Mouse (Mus musculus): ENCODE data around the gene Gon7.

Gene Gon7

DNA sequence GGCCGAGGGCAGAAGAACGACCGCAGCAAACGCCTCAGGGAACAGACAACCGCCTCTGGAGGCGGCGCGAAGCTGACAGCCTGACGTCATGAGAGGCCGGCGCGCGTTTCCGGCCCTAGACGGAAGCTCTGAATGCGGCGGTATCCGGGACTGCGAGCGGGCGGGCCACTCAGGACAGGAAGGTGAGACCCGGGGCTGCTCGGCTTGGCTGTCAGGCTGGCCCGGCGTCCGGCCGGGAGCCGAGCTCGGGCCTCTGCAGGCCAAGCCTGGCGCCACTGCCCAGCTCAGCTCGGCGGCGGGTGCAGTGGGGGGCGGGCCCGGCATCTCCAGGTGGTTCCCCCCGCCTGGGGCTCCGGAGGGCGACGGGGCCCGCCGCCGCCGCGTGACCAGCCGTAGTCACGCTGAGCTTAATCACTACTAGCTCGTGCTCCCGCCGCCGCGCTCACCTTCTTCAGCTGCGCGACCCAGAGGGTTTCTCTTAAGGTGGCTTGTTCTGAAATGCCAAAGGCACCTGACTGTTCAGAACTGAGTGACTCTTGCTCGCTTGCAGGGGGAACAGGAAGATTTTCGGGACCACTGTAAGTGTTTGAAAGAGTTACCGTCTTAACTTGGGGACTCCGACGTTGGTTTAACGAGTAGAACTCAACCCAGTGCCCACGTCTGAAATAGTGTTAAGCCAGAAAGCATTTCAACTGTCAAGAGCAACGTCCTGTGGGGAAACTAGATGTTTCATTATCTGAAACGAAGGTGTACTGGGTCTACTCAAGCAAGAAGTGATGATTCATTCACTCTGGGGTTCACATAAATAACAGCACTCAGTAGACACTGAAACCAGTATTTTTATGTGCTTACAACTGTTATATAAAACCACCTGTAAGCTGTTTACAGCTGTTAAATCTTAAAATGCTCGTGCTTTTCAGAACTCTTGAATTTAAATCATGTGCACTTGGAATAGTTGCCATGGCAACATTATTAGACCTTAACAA, 13.7 kb downstream of the Gon7 start, which contains the start of the genes Moap1 and Tmem251:
Moap1 (minus strand) TSS at position 73 of the 986 bp plus-strand sequence.
Tmem251 (plus strand) TSS at position 174 of the 986 bp plus-strand sequence.
- in situ Hi-C loops (cut with MboI, MseI) = loop anchor here (25.0 kb wide), 1 partner anchor 232 kb away; no protein-coding TSS in a partner anchor

DNA sequence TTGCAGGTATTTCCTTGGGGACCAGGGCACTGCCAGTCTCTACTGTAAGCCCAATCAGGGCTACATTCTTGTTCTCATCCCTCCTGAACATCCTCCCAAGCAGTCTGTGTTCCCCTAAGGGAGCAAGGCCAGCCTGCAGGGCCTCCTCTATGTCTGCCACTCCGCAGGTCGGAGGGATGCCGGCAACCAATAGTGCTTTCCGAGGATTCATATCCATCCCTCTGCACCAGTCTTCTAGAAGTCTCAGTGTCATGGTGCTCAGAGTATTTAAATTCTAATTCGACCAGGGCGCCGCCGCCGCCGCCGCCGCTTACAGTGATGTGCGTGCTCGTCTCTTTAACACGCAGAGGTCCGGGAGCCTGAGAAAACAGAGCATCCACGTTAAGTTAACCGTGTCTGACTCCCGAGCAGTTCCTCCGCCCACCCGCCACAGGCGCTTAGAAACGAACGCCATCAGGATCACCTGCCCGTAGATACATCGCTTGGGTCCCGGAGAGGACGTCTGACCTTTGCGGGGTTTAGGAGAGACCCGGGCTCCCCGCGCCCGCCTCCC, 14.5 kb downstream of the Gon7 start:
- in situ Hi-C loops (cut with MboI, MseI) = loop anchor here (25.0 kb wide), 1 partner anchor 231 kb away; no protein-coding TSS in a partner anchor

DNA sequence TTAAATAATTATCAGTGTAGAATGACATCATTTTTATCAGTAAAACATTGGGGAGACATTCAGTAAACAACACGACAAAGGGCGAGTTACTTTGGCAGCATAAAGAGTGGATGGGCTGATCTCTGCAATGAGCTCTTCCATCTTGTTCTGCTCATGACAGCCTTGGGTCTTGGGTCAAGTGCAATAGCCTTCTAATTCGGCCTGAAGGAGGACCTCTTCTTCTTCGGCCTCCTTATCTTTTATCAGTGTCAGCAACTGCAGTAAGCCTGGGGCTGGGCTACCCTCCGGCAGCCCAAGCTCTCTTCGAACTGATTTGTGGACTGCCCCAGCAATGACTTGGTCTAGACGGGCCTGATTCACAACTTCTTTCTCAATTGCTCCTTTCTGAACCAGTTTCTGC, 15.5 kb downstream of the Gon7 start:
- in situ Hi-C loops (cut with MboI, MseI) = loop anchor here (25.0 kb wide), 1 partner anchor 230 kb away; no protein-coding TSS in a partner anchor

DNA sequence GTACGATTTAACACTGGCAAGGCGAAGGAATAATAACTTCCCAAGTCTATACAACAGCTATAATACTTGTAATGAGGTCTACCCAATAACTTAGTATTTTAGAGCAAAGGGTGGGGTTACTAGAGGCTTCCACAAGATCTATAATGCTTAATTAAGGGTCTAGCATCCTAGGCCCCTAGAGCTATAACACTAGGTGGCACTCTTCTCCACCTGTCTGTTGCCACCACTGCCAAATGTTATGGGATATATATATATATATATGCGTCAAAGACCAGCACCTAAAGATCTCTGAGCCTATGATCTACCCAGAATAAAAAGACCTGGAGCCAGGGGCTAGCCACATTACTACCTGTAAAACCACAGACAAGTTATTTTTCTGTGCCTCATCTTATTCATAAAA, 17.3 kb downstream of the Gon7 start:
- in situ Hi-C loops (cut with MboI, MseI) = loop anchor here (25.0 kb wide), 1 partner anchor 228 kb away; no protein-coding TSS in a partner anchor

DNA sequence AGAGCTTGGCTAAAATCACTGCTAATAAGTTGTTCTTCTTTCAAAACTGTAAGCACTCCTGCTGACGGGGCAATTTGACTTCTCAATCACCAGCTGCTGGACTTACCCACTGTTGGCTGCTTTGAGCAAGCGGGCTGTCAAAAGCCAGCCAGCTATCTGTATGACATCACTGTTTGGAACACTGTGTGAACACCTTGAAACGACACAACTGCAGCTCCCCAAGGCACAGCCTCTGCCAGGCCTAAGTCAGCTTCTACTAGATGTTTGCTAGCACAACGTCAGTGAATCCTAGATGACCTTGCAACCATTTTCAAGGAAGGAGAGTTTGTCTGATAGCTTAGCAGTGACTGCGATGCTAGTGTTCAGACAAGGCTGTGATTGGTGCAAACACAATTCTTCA, 18.5 kb downstream of the Gon7 start:
- in situ Hi-C loops (cut with MboI, MseI) = loop anchor here (25.0 kb wide), 1 partner anchor 227 kb away; no protein-coding TSS in a partner anchor

DNA sequence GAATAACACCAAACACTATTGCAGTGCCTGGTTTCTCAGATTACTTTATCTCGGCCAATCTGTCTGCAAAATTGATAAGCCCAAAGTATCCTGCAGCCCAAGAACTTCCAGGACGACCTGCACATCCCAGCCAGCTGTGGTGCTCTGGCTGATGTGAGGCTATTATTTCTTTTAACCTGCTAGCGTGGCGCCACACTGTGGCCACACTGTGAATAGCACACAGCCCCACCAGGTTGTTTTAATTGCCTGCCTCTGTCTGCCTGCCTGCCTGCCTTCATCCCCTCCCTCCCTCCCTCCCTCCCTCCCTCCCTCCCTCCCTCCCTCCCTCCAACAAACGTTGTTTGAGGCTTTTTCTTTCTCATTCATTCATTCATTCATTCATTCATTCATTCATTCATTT, 24.2 kb downstream of the Gon7 start:
- in situ Hi-C loops (cut with MboI, MseI) = loop anchor here (25.0 kb wide), 1 partner anchor 221 kb away; no protein-coding TSS in a partner anchor

DNA sequence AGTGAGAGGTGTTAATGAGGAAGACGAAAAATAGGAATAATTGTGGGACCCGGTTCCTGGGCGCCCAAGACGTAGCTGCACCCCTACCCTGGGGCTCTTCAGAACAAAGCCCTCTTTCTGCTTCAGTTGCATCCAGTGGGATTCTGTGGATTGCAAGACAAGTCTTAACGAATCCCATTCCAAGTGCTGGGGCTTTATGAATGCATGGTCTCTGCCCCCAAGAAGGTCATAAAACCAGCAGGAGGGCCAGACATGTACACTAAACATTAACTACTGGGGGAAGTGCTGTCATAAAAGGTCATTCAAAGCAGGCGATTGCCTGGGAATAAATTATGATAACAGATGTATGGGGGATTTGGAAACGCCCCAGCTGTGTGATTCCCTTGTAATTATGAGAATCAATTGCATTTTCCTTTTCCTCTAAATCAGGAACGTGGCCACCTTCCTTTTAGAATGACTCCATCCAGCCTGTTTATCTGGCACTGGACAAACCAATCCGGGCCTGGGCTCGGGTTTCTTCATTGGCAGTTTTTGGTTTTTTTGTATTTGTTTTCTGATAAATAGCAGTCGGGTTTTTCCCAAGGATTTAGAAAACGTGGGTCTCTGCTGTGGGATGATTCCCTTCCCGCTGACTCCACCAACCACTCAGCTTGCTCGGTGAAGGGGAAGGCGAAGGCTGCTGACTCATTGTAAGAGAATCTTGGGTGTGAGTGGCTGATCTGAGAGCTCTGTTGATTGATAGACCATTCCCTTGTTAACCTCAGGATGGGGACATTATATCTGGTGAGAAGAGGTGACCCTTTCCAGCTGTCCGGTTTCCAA, 26.6 kb downstream of the Gon7 start:
- in situ Hi-C loops (cut with MboI, MseI) = loop anchor here (25.0 kb wide), 1 partner anchor 219 kb away; no protein-coding TSS in a partner anchor

DNA sequence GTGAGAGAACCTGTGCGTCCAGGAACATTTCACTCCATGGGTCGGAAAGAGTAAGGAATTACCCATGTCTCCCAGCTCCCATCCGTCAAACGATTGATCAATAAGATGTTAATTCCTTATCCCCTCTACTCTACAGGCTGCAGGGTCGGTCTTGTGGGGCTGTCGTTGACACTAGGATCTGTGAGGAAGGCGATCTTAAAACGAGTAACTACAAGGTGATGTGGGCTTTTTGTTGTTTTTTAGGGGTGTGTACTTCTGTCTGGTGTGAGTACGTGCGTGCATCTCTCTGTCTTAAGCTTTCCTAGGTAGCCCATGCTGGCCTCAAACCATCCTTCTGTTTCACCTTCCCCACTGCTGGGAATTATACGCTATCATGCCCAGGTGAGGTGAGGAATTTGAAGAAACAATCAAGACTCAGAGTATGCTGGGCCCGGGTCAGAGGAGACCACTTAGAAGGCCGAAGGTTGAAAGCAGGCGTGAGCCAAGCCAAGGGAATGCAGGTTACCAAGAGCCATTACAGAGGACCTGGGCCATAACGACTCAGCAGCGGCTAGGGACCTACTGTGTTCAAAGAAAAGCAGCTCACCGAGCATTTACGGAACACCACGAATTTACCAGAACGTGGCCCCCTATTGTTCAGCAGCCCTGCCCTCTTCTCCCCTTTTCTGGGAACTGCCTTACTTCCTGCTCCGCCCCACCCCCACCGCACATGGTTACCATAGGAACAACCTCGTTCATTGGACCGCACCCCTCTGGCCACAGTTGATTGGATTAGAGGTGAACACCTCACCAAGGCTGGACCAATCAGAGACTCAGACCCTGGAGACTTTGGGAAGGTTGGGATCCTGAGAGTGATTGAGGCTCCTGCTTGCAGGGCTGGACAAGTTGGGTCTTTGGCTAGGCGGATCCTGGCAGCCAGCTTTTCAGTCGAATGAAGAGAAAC, 27.5 kb downstream of the Gon7 start:
- in situ Hi-C loops (cut with MboI, MseI) = loop anchor here (5.0 to 25.0 kb wide), 2 partner anchors 53 to 218 kb away; no protein-coding TSS in a partner anchor

DNA sequence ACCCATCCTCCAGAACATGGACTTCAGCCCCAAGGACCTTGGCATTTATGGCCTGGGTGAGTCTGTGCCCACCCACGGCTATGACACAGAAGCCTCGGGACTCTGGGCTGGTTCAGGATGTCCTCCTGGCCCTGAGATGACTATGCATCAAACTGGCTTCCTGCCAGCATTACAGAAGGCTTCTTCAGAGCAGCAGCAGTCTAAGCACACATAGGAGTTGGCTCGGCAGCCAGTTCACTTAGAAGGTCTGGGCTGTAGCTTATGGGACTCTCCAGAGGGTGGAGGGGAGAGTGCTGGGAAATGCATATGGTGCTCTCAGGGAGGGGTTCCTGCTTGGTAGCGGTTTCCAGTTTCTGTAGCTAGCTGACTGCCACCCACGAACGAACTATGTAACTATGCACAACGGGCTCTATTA, 31.8 kb downstream of the Gon7 start:
- in situ Hi-C loops (cut with MboI, MseI) = loop anchor here (5.0 to 25.0 kb wide), 2 partner anchors 48 to 213 kb away; no protein-coding TSS in a partner anchor

DNA sequence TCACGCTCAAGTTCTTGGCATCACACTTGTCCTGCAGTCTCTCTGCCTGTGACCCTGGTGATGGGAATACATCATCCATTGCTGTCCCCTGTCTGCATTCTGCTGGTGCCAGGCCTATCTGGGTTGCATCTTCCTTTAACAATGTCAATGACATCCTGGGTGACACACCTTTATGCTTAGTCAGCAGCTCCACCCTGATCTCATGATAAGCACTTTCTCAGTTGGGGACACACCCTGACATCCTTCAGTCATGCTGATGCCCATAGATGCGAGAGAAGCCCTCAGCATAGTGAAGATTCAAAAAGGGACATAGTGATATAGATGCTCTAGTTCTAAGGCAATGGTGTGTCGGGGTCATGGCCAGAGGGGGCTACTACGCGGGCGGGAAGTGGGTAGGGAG, 32.5 kb downstream of the Gon7 start:
- in situ Hi-C loops (cut with MboI, MseI) = loop anchor here (5.0 to 25.0 kb wide), 2 partner anchors 48 to 213 kb away; no protein-coding TSS in a partner anchor

DNA sequence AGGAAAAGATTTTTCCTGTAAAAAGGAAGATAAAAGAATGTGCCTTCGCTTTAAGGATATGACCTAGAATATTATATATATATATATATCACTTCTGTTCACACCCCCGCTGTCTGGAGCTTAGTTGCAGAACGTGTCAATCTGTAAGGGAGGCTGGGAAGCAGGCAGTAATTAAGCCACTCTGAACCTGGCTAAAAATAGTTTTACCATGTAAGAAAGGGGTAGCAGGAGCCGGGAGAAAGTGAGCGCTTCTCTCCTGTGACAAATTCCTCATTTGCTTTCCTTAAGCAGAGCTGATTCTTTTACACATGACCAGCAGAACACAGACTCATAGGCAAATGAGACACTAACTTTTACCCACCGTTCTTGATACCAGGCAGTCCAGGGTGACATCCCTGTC, 33.7 kb downstream of the Gon7 start:
- in situ Hi-C loops (cut with MboI, MseI) = no loop called here

DNA sequence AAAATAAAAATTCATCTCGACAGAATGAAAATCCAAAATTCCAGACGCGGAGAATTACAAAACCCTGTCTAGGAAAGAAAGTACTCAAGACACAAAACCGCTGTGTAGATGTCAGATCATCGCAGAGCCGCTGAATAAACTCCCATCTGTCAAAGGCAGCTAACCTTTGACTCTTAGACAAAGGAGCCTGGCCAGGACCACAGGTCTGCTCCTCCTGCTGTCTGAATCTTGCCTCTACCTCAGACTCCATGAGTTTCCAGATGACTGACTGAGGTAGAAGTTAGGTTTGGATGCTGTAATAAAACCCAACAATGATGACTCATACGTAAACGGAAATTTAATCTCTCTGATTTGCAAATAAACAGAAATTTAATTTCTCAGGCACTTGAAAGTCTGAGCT, 34.6 kb downstream of the Gon7 start:
- in situ Hi-C loops (cut with MboI, MseI) = no loop called here

DNA sequence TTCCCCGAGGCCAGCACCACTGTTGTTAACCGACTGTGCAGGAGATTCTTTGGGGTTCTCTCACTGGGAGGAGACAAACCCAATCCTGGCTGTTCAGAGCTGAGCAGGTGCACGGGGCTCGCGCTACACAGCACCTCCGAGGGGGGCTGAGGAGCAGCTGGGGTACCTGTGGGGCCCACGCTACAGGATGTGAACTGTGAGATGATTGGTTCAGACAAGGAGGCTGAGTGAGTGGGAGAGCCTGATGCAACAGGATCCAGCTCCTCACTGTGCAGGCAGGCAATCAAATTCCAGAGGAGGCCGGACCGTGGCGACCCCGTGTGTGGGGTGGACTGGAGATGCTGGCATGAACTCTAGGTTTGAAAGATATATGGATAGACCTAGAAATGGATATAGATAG, 35.2 kb downstream of the Gon7 start:
- in situ Hi-C loops (cut with MboI, MseI) = no loop called here

DNA sequence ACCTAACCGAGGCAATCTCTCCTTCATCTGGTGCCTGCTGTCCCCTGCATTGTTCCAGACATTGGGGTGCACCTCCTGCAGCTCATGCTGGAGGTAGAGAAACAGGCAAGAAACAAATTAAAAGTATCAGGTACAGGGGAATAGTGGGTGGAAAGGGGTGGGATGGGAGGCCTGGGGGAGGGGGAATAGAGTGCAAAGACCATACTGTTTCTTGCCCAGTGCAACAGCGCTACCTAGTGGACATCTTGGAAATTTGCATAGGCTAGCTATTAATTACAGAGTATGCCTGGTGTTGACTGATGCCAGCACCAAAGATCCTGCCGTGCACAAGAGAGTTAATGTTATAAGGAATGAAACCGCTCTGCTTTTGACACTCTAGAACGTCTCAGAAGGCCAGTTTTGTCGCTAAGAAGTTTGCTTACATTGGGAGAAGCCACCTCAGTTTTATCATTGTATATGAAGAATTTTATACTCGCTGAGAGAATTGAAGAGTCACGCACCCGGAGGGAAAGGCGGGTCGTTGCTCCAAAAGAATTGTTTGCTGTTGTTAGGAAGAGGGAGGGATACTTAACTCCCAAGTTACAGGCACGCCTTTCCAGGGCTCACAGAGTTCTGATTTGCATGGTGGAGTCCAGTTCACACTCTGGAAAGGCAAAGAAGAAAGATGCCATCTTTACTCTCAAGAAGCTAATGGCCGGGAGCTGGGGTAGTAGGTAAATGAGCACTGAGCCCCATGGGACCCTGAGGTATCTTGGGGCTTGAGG, 37.9 kb downstream of the Gon7 start:
- in situ Hi-C loops (cut with MboI, MseI) = no loop called here

DNA sequence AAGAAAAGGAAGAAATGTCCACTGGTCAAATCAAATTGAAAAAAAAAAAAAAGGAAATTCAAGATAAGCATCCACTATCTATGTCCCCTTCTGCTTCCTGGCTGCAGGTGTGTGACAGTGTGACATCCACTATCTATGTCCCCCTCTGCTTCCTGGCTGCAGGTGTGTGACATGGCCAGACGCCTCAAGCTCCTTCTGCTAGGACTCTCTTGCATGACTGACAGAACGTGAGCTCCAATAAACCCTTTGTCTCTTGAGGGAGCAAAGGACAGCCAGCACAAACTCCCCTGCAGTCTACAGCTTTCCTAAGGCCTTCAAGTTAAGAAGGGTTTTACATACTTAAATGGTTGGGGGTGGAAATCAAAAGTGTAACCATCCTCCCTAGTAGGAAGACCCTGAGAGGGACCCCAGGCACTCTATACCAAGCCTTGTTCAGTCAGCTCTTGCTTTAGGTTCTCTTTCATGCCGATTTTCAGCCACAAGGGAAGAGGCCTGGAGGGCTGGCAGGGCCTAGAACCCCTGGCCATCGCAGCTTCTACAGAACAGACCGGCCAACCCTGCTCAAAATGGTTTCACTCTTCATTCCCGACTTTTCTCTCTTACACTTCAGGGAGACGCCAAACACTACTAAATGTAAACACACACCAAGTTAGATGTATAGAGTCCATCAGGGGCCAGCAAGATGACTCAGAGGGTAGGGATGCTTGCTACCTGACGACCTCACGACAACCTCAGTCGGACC, 42.8 kb downstream of the Gon7 start:
- in situ Hi-C loops (cut with MboI, MseI) = no loop called here

DNA sequence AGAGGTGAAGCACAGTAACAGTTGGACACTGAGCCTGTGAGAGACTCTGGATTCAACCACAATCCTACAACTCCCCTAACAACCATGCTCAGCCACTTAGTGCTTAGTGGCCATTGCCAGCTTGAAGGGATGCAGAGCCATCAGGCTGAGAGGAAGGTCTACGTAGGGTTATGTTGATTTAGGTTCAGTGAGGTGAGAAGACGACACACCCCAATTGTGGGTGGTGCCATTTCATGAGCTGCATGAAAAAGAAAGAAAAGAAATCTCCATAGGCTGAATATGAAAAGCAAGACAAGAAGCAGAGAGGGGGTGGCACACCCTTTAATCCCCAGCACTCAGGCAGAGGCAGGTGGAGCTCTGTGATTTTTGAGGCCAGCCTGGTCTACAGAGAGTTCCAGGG, 43.5 kb downstream of the Gon7 start:
- in situ Hi-C loops (cut with MboI, MseI) = no loop called here

DNA sequence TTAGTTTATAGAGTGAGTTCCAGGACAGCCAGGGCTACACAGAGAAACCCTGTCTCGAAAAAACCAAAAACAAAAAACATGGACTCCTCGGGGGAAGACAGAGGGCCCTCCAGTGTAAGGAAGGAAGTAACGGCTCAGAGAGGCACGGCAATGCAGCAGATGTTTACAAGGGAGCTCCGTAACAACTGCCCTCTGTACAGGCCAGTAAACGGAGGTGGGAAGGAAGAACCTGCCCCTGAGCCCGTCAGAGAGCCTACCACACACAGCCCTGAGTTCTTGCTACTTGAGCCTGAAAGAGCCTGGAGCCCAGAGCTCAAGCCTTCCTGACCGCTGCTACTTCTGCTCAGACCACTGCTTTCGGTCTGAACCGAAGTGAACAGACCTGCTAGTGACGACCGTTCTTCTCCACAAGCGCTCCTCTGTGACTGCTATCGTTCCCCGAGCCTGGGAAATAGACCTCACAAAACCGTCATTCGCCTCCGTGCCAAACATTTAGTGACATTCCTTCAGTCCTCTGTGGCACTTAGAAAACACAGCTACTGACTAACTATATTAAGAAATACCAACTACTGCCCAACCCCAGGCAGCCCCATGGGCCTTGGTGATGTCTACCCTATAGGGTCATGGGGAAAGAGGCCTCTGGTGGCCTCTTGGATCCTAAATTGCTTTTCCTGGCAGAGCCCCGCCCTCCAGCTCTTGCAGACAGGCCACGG, 44.3 kb downstream of the Gon7 start:
- in situ Hi-C loops (cut with MboI, MseI) = no loop called here

DNA sequence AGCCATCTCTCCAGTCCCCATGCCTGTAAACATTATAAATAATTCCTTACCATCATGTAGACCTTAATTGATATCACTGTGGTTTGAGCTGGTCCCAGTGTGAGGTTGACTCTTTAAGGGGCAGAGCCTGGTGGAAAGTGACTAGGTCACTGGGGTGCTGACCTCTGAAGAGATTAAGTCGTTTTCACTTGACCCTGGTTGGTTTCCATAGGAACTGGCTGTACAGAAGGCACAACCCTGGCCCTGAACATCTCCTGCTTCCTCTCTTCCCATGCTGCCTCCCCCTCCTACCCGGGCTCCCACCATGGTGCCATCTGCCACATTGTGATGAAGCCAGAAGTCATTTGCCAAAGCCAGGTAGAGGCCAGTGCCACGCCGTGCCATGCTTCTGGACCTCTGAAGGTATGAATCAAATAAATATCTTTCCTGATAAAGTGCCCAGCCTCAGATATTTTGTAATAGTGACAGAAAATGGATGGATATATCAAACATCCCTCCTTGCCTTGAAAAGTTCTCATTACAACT, 46.7 kb downstream of the Gon7 start:
- in situ Hi-C loops (cut with MboI, MseI) = no loop called here
